Mouse (Mus musculus) forebrain, embryonic 14.5 days (tissue): ENCODE measurements around the gene Mmp21. TPM values are rescaled to one million over a fixed set of nuclear protein-coding genes. Genes with fewer than 3 reads are reported as not detected.
"Not testable (repeated sequence)": the region's sequence is repeated elsewhere in the genome, so short reads cannot be mapped to it uniquely, and the experiment has no call there.

ENCODE experiments used
- ATAC-seq: fragments of 200-750 bp; cut with Nextera tagmentation; 2 replicates; pipeline ENCODE4 v1.8.0; 2017; ENCODE audit warnings: mild to moderate bottlenecking, moderate library complexity
- DNase-seq: peaks from one replicate; pipeline ENCODE4 v3.0.0-alpha.2; 2015; ENCODE audit warnings: low spot score
- H3K27ac ChIP-seq: fragments of 300-500 bp; sonication (generic); 2 replicates; pipeline ENCODE4 v1.5.1; 2014; ENCODE audit warnings: low read depth, mild to moderate bottlenecking, control low read depth, low read length, moderate library complexity
- H3K27me3 ChIP-seq: fragments of 300-500 bp; sonication (generic); replicated peaks from 2 replicates; pipeline ENCODE4 v1.6.1; 2014; ENCODE audit warnings: low read length, control low read depth, mixed read lengths; ENCODE audit not compliant: control insufficient read depth, insufficient read depth
- H3K36me3 ChIP-seq: fragments of 300-500 bp; sonication (generic); 2 replicates; pipeline ENCODE4 v1.6.1; 2014; ENCODE audit warnings: low read length, control low read depth; ENCODE audit not compliant: control insufficient read depth, insufficient read depth
- H3K4me1 ChIP-seq: fragments of 300-500 bp; sonication (generic); 2 replicates; pipeline ENCODE4 v1.6.1; 2014; ENCODE audit warnings: antibody characterized with exemption, low read length, control low read depth; ENCODE audit not compliant: control insufficient read depth, insufficient read depth
- H3K4me2 ChIP-seq: fragments of 300-500 bp; sonication (generic); 2 replicates; pipeline ENCODE4 v1.6.1; 2014; ENCODE audit warnings: mild to moderate bottlenecking, control low read depth, low read length
- H3K4me3 ChIP-seq: fragments of 300-500 bp; sonication (generic); 2 replicates; pipeline ENCODE4 v1.5.1; 2014; ENCODE audit warnings: low read depth, low read length, control low read depth
- H3K9ac ChIP-seq: fragments of 300-500 bp; sonication (generic); 2 replicates; pipeline ENCODE4 v1.6.1; 2014; ENCODE audit warnings: mild to moderate bottlenecking, low read length, control low read depth, moderate library complexity
- H3K9me3 ChIP-seq: fragments of 300-500 bp; sonication (generic); replicated peaks from 2 replicates; pipeline ENCODE4 v1.6.1; 2016; ENCODE audit warnings: low read length, control low read depth, mixed read lengths; ENCODE audit not compliant: control insufficient read depth
- WGBS: fragments of 180-500 bp; shearing (Covaris S2); extraction: QIAGEN DNeasy Blood & Tissue Kit; methylation state at CpG from one replicate; pipeline ENCODE4 v1.1.7; 2014; 5-methylcytosine and 5-hydroxymethylcytosine counted together
- polyA plus RNA-seq: library from polyadenylated mRNA; unstranded; fragments of >200 nt; fragmentation: Nextera tagmentation; extraction: Ambion mirVana; gene quantifications from 2 replicates; pipeline ENCODE4 v1.2.1, GENCODE M21; 2014

Mmp21 gene
- polyA plus RNA-seq, 1 experiment from 2014 or later = not detected

GRCm38 (mm10) chr7:133703906-133704305, 24.0 kb upstream of the Mmp21 start:
- no peak overlapping the region for H3K27ac ChIP-seq
- peaks cover 4% of the 10 kb centered on the region; the same call in 1 of the 2 replicates for H3K4me1 ChIP-seq
- H3K9ac ChIP-seq = no peak overlapping the region
- WGBS = 94% methylated on average over 7 of the region's 7 CpGs
- no peaks in the 10 kb centered on the region for H3K36me3 ChIP-seq
- no peak overlapping the region for H3K4me3 ChIP-seq
- ATAC-seq (no peak), DNase-seq (no peak)
- no peak overlapping the region for H3K4me2 ChIP-seq
- no peaks in the 10 kb centered on the region for H3K27me3 ChIP-seq
- H3K9me3 ChIP-seq = no peaks in the 10 kb centered on the region

- no peak overlapping the region for H3K9ac ChIP-seq
- 93% methylated on average over 10 of the region's 10 CpGs for WGBS
- DNase-seq = no peak
Observed at GRCm38 (mm10) chr7:133702333-133702732, 22.5 kb upstream of the Mmp21 start.

GRCm38 (mm10) chr7:133701366-133701765, 21.5 kb upstream of the Mmp21 start:
- Histone ChIP-seq H3K9ac (no peak overlapping the region), H3K27me3 (no peaks in the 10 kb centered on the region), H3K4me2 (no peak overlapping the region), H3K36me3 (peaks cover 6% of the 10 kb centered on the region; the same call in 1 of the 2 replicates), H3K9me3 (no peaks in the 10 kb centered on the region), H3K4me1 (no peaks in the 10 kb centered on the region), H3K27ac (no peak overlapping the region), H3K4me3 (no peak overlapping the region)
- 95% methylated on average over 7 of the region's 7 CpGs for WGBS
- no peak for ATAC-seq
- no peak for DNase-seq

More at GRCm38 (mm10) chr7:133702333-133702732, 22.5 kb upstream of the Mmp21 start:
- Histone ChIP-seq H3K9me3 (no peaks in the 10 kb centered on the region), H3K4me1 (no peaks in the 10 kb centered on the region), H3K27me3 (no peaks in the 10 kb centered on the region), H3K27ac (no peak overlapping the region), H3K4me2 (no peak overlapping the region), H3K4me3 (no peak overlapping the region), H3K36me3 (0 out of 2 replicates have a peak, but pooled peaks cover 2% of the 10 kb centered on the region)
- ATAC-seq = no peak

GRCm38 (mm10) chr7:133699885-133700284, 20.0 kb upstream of the Mmp21 start:
- Histone ChIP-seq H3K36me3 (peaks cover 6% of the 10 kb centered on the region; the same call in 1 of the 2 replicates), H3K4me1 (no peaks in the 10 kb centered on the region), H3K9ac (no peak overlapping the region), H3K4me3 (no peak overlapping the region), H3K4me2 (no peak overlapping the region), H3K27me3 (no peaks in the 10 kb centered on the region), H3K9me3 (no peaks in the 10 kb centered on the region), H3K27ac (no peak overlapping the region)
- ATAC-seq = no peak
- no peak for DNase-seq
- WGBS = 82% methylated on average over 4 of the region's 4 CpGs

GRCm38 (mm10) chr7:133698021-133698709, 18.3 kb upstream of the Mmp21 start:
- Histone ChIP-seq H3K9ac (no peak overlapping the region), H3K36me3 (peaks cover 6% of the 10 kb centered on the region; the same call in 1 of the 2 replicates), H3K9me3 (no peaks in the 10 kb centered on the region), H3K4me2 (no peak overlapping the region), H3K4me3 (no peak overlapping the region), H3K27ac (no peak overlapping the region), H3K27me3 (no peaks in the 10 kb centered on the region), H3K4me1 (no peaks in the 10 kb centered on the region)
- DNase-seq = no peak
- no peak for ATAC-seq
- 88% methylated on average over 12 of the region's 12 CpGs for WGBS

GRCm38 (mm10) chr7:133685644-133686043, 5.8 kb upstream of the Mmp21 start:
- H3K4me2 ChIP-seq, H3K4me1 ChIP-seq, H3K9me3 ChIP-seq, H3K4me3 ChIP-seq, DNase-seq, H3K27me3 ChIP-seq, H3K27ac ChIP-seq, ATAC-seq, H3K9ac ChIP-seq: not testable (repeated sequence)
- H3K36me3 ChIP-seq = peaks cover 22% of the 10 kb centered on the region

GRCm38 (mm10) chr7:133684701-133685100, 4.8 kb upstream of the Mmp21 start:
- ATAC-seq (no peak), DNase-seq (no peak)
- Histone ChIP-seq H3K27me3 (no peaks in the 10 kb centered on the region), H3K36me3 (peaks cover 18% of the 10 kb centered on the region), H3K4me3 (no peak overlapping the region), H3K9me3 (no peaks in the 10 kb centered on the region; the same call in 1 of the 2 replicates), H3K9ac (no peak overlapping the region), H3K27ac (no peak overlapping the region), H3K4me2 (no peak overlapping the region), H3K4me1 (no peaks in the 10 kb centered on the region)
- 97% methylated on average over 6 of the region's 6 CpGs for WGBS

- Histone ChIP-seq H3K9ac (no peak overlapping the region), H3K27me3 (no peaks in the 10 kb centered on the region), H3K4me3 (no peak overlapping the region), H3K27ac (no peak overlapping the region), H3K4me2 (no peak overlapping the region), H3K36me3 (peaks cover 12% of the 10 kb centered on the region), H3K4me1 (no peaks in the 10 kb centered on the region), H3K9me3 (no peaks in the 10 kb centered on the region; the same call in 1 of the 2 replicates)
- WGBS = 89% methylated on average over 5 of the region's 5 CpGs
- DNase-seq (no peak), ATAC-seq (no peak)
Observed at GRCm38 (mm10) chr7:133684110-133684509, 4.2 kb upstream of the Mmp21 start.

GRCm38 (mm10) chr7:133683626-133684025, 3.8 kb upstream of the Mmp21 start:
- Histone ChIP-seq H3K9ac (no peak overlapping the region), H3K27me3 (no peaks in the 10 kb centered on the region), H3K4me3 (no peak overlapping the region), H3K27ac (no peak overlapping the region), H3K9me3 (no peaks in the 10 kb centered on the region; the same call in 1 of the 2 replicates), H3K36me3 (peaks cover 7% of the 10 kb centered on the region), H3K4me1 (no peaks in the 10 kb centered on the region), H3K4me2 (no peak overlapping the region)
- DNase-seq (no peak), ATAC-seq (no peak)
- WGBS = 84% methylated on average over 5 of the region's 5 CpGs
